Mouse (Mus musculus) Patski (cell line): ENCODE measurements around the gene Dnajc12. TPM values are rescaled to one million over a fixed set of nuclear protein-coding genes. Genes with fewer than 3 reads are reported as not detected.
"Not testable (repeated sequence)": the region's sequence is repeated elsewhere in the genome, so short reads cannot be mapped to it uniquely, and the experiment has no call there.

ENCODE experiments used
- ATAC-seq: fragments of 100-300 bp; one replicate; pipeline ENCODE4 v1.8.0; 2021
- CTCF ChIA-PET: fragments of 350-600 bp; sonication (Branson Sonifier 250); formaldehyde crosslinking; loops from one replicate; lab custom pipeline; 2022; ENCODE audit warnings: inconsistent platforms; lab: Charles Lee
- POLR2A ChIA-PET: fragments of 350-600 bp; sonication (Branson Sonifier 250); formaldehyde crosslinking; loops from one replicate; lab custom pipeline; 2022; ENCODE audit warnings: antibody characterized with exemption, inconsistent platforms; lab: Charles Lee
- DNase-seq: peaks from one replicate; pipeline ENCODE4 v3.0.0-alpha.2; 2011; ENCODE audit warnings: low read depth, low spot score
- H3K27me3 ChIP-seq: fragments of 371-371 bp; one replicate; pipeline ENCODE4 v1.5.1; 2021
- CTCF ChIP-seq: fragments of 100-300 bp; IDR thresholded peaks from one replicate; pipeline ENCODE4 v1.5.1; 2021
- in situ Hi-C: fragments of 300-500 bp; cut with MboI; formaldehyde crosslinking; loops from 3 replicates; pipeline ENCODE4 v1.11.1; 2018; ENCODE audit warnings: low pct_unique_long_range_greater_than_20kb, mixed read lengths
- polyA plus RNA-seq: library from polyadenylated mRNA; unstranded; gene quantifications from one replicate; pipeline ENCODE4 v1.2.3, GENCODE M21; 2021

The Dnajc12 gene
- polyA plus RNA-seq, result 17.4 TPM

- peak; percentile 81 for TF ChIP-seq CTCF
- peak; percentile 91 for ATAC-seq
- in situ Hi-C loops, result loop anchor here (5.0 kb wide), 1 partner anchor 230 kb away; no protein-coding TSS in a partner anchor
- CTCF ChIA-PET, result interaction anchor here (0.6 to 2.2 kb wide), 16 partner anchors 14 to 232 kb away, joined by 3 to 12 read pairs (median 3); partner anchors contain the start of gene Mypn
- POLR2A ChIA-PET, result interaction anchor here (0.6 to 1.4 kb wide), 4 partner anchors 14 to 561 kb away, joined by 3 to 7 read pairs (median 4); no protein-coding TSS in a partner anchor
- no peaks in the 10 kb centered on the region for H3K27me3 ChIP-seq
- DNase-seq, result peak; percentile 73
Observed at GRCm38 (mm10) chr10:63382372-63383279, at the start of gene Dnajc12. Dnajc12 (plus strand) TSS chr10:63382443.

DNA sequence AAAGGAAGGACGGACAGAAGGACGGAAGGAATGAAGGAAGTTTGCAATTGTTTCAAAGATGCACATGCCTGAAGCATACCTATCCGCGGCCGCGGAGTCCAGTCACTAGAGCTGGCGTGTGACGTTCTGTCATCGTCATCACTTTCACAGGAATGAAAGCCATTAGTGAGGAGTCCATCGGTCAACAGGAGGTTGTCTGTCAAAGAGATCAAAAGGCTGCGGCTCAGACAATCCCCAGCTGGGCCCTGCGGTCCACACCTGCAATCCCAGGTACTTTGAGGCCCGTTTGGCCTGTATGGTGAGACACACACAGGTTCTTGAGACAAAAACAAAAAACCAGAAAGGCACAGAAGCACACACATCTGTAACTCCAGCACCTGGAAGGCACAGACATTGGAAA, 45.3 kb upstream of the Dnajc12 start:
- ChIA-PET POLR2A (no interaction called here), CTCF (no interaction called here)
- in situ Hi-C loops, result no loop called here
- ATAC-seq, result no peak
- no peaks in the 10 kb centered on the region for H3K27me3 ChIP-seq
- DNase-seq, result no peak
- TF ChIP-seq CTCF, result no peak

GRCm38 (mm10) chr10:63337326-63337725, 44.9 kb upstream of the Dnajc12 start:
- ChIA-PET POLR2A (interaction anchor here (0.6 kb wide), 1 partner anchor 21 kb away, joined by 6 read pairs; no protein-coding TSS in a partner anchor), CTCF (no interaction called here)
- ATAC-seq, result no peak
- H3K27me3 ChIP-seq, result no peaks in the 10 kb centered on the region
- in situ Hi-C loops, result no loop called here
- no peak for DNase-seq
- TF ChIP-seq CTCF, result no peak

DNA sequence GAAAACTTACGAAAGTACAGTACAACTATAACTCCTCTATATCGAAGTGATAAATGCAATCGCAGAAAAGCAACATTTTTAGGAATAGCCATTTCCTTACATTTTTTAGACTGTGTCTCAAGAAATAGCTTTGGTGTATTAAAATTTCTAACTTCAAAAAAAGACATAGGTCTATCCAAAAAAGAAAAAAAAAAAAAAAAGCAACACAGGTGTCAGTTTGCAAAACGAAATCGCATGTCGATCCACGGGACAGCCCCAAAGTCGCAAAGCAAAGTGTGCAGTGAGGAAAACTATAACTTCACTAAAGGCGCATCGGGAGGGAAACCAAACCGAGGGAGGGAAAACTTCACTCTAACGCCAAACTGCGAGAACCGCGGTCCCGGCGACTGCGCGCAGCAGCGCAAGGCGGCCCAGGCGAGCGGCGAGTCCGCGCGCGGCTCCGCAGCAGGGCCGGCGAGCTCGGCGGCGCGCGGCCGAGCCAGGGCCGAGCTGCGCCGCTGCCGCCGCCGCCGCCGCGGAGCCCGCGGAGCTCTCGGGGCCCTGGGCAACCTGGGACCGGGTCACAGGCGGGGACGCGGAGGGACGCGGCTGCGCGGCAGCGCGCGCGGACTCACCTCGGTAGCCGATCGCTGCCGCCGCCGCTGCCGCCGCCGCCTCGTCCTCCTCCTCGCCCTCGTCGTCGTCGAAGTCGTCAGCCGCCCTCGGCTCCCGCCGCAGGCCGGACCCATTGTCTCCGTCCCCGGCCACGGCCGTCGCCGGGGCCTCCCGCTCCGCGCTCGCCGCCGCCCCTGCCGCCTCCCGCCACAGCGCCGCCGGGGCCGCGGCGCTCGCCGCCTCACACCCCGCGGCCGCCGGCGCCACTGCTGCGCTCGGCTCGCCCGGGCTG, 44.0 kb upstream of the Dnajc12 start:
- ChIA-PET CTCF (no interaction called here), POLR2A (interaction anchor here (0.6 to 0.7 kb wide), 2 partner anchors 14 to 20 kb away, joined by 3 to 6 read pairs; no protein-coding TSS in a partner anchor)
- peak; percentile 78 for ATAC-seq
- no peaks in the 10 kb centered on the region for H3K27me3 ChIP-seq
- in situ Hi-C loops, result no loop called here
- DNase-seq, result no peak
- TF ChIP-seq CTCF, result no peak

DNA sequence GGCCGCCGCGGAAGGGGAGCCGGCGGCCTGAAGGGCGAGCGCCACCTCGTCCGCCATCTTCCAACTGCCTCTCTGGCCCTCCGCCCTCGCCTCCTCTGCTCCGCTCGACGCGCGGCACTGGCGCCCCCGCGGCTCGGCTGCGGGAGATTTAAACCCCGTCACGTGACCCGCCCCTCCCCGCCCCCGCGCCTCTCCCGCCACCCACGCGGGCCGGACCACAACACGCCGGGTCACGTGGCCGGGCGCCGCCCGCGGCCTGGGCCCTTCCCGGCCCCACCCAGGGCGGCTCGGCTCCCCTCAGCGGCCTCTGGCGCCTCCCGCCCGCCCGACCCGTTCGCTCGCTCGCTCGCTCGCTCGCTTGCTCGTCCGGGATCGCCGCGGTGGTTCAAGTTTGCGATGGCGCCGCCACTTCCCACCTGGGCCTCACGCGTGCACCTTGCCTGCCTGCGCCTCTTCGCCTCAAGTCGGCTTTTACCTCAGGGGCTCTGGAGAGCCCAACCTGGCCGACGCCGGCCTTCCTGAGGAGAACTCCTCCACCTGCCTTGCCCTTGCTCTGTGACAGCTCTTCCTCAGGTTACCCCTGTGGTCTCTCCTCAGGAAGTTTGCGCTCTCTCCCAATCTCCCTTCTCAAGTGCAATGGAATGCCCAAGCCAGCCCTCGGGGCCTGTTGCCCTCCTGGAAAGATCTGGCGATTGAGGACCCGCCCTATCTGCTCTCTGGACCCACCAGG, 43.2 kb upstream of the Dnajc12 start:
- in situ Hi-C loops, result no loop called here
- ChIA-PET POLR2A (no interaction called here), CTCF (no interaction called here)
- peak; percentile 85 for ATAC-seq
- peak; percentile 17 for DNase-seq
- H3K27me3 ChIP-seq, result no peaks in the 10 kb centered on the region
- peak; percentile 32 for TF ChIP-seq CTCF

DNA sequence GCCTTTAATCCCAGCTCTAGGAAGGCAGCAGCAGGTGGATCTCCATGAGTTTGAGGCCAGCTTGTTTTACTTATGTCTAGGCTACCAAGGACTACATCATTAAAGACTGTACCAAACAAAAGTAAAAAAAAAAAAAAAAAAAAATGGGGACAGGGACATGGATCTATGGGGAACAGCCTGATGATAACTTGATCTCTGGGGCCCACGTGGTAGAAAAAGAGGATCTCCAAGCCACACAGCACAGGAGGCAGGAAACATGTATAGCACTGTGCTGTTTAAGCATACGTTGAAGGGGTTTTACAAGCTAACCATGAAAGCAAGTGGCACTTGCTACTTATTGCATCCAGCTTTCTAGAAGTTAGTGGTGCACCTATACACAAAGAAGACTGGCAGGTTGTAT, 40.9 kb upstream of the Dnajc12 start:
- CTCF ChIA-PET, result no interaction called here
- TF ChIP-seq CTCF, result no peak
- no peaks in the 10 kb centered on the region for H3K27me3 ChIP-seq
- in situ Hi-C loops, result no loop called here
- DNase-seq (no peak), ATAC-seq (no peak)
- POLR2A ChIA-PET, result no interaction called here

DNA sequence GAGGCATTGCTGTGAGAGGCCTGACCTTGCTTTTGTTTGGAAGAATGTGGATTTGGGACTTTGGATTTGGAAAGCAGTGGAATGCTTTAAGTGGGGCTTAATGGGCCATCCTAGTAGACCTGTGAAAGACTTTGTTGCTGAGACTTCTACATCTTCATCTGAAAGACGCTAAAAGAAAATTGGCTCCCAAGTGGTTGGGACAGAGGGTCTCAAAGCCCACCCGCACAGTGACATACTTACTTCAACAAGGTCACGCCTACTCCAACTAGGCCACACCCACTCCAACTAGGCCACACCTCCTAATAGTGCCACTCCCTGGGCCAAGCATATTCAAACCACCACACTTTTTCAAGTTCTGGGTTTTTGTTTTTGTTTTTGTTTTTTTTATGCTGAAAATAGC, 37.5 kb upstream of the Dnajc12 start:
- ATAC-seq, result no peak

DNA sequence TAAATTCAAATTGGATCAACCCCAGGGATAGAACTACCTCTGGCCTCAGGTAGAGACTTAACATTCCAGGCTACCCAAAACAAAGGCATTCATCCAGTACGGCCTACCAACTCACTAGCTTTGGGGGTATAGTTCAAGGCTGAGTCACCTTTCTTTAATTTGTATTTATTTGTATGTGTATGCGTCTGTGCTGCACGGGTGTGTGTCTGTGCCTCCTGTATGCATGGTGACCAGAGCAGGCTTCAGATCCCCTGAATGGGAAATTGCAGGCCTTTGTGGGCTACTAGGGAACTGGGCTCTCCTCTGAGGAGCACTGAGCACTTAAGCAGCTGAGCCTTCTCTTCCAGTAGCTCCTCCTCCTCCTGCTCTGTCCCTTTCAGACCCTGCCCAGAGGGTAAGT, 34.0 kb upstream of the Dnajc12 start:
- POLR2A ChIA-PET, result no interaction called here
- H3K27me3 ChIP-seq, result no peaks in the 10 kb centered on the region
- ATAC-seq, result no peak
- no peak for DNase-seq
- no peak for TF ChIP-seq CTCF
- in situ Hi-C loops, result no loop called here
- CTCF ChIA-PET, result interaction anchor here (1.0 to 1.7 kb wide), 2 partner anchors 13 to 29 kb away, joined by 3 to 6 read pairs; no protein-coding TSS in a partner anchor

More for the DNA sequence above, 37.5 kb upstream of the Dnajc12 start:
- in situ Hi-C loops, result no loop called here
- ChIA-PET POLR2A (no interaction called here), CTCF (no interaction called here)
- no peak for TF ChIP-seq CTCF
- DNase-seq, result no peak
- H3K27me3 ChIP-seq, result no peaks in the 10 kb centered on the region

DNA sequence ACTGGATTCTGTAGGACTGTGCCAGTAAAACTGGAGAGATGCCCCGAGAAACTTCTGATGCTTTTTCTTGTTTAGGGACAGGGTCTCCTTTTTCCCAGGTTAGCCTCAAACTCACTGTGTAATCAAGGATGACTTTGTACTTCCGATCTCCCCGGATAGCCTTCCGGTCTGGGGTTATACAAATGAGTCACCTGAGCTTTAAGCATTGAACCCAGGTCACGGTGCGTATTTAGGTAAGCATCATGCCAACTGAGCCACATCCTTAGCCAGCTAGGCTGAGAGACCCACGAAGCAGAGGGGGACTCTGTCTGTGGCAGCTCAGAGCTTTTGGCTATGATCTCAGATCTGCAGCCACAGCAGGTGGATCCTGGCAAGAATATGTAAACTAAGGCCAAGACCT, 31.6 kb upstream of the Dnajc12 start:
- ATAC-seq (no peak), DNase-seq (no peak)
- H3K27me3 ChIP-seq, result no peaks in the 10 kb centered on the region
- POLR2A ChIA-PET, result no interaction called here
- CTCF ChIA-PET, result interaction anchor here (1.5 kb wide), 1 partner anchor 32 kb away, joined by 4 read pairs; the partner anchor contains the start of gene Dnajc12
- in situ Hi-C loops, result no loop called here
- no peak for TF ChIP-seq CTCF

- H3K27me3 ChIP-seq, CTCF ChIA-PET, ATAC-seq, in situ Hi-C loops, DNase-seq, POLR2A ChIA-PET: not testable (repeated sequence)
Observed at GRCm38 (mm10) chr10:63351099-63351498, 31.1 kb upstream of the Dnajc12 start.
